Mouse (Mus musculus) hindbrain, embryonic 14.5 days (tissue): ENCODE data around the gene Has1. TPM values are rescaled to one million over a fixed set of nuclear protein-coding genes. Genes with fewer than 3 reads are reported as not detected.
A peak's percentile ranks its signal among the peaks of the same experiment; 100 is the strongest.

Source experiments
- ATAC-seq: fragments of 200-750 bp; cut with Nextera tagmentation; 2 replicates; pipeline ENCODE4 v1.8.0; 2017; ENCODE audit warnings: moderate number of reproducible peaks, mild to moderate bottlenecking, moderate TSS enrichment, moderate library complexity; ENCODE audit not compliant: low FRiP score
- DNase-seq: peaks from one replicate; pipeline ENCODE4 v3.0.0-alpha.2; 2015; ENCODE audit warnings: low spot score
- H3K27ac ChIP-seq: fragments of 300-500 bp; sonication (generic); 2 replicates; pipeline ENCODE4 v1.5.1; 2014; ENCODE audit warnings: mild to moderate bottlenecking, moderate library complexity
- H3K27me3 ChIP-seq: fragments of 300-500 bp; sonication (generic); 2 replicates; pipeline ENCODE4 v1.6.1; 2014; ENCODE audit warnings: mild to moderate bottlenecking, low read length, mixed read lengths; ENCODE audit not compliant: control insufficient read depth, insufficient read depth
- H3K36me3 ChIP-seq: fragments of 300-500 bp; sonication (generic); replicated peaks from 2 replicates; pipeline ENCODE4 v1.6.1; 2014; ENCODE audit not compliant: control insufficient read depth, insufficient read depth
- H3K4me1 ChIP-seq: fragments of 300-500 bp; sonication (generic); replicated peaks from 2 replicates; pipeline ENCODE4 v1.6.1; 2014; ENCODE audit warnings: antibody characterized with exemption, low read length, mixed read lengths; ENCODE audit not compliant: control insufficient read depth, insufficient read depth
- H3K4me2 ChIP-seq: fragments of 300-500 bp; sonication (generic); replicated peaks from 2 replicates; pipeline ENCODE4 v1.6.1; 2014; ENCODE audit warnings: mild to moderate bottlenecking, moderate library complexity
- H3K4me3 ChIP-seq: fragments of 300-500 bp; sonication (generic); replicated peaks from 2 replicates; pipeline ENCODE4 v1.5.1; 2014; ENCODE audit warnings: mild to moderate bottlenecking, low read length
- H3K9ac ChIP-seq: fragments of 300-500 bp; sonication (generic); 2 replicates; pipeline ENCODE4 v1.6.1; 2014
- H3K9me3 ChIP-seq: fragments of 300-500 bp; sonication (generic); 2 replicates; pipeline ENCODE4 v1.6.1; 2016; ENCODE audit warnings: low read length; ENCODE audit not compliant: control insufficient read depth
- WGBS: fragments of 180-500 bp; shearing (Covaris S2); extraction: QIAGEN DNeasy Blood & Tissue Kit; methylation state at CpG from one replicate; pipeline ENCODE4 v1.1.7; 2014; 5-methylcytosine and 5-hydroxymethylcytosine counted together
- polyA plus RNA-seq: library from polyadenylated mRNA; unstranded; fragments of >200 nt; fragmentation: Nextera tagmentation; extraction: Ambion mirVana; gene quantifications from 2 replicates; pipeline ENCODE4 v1.2.1, GENCODE M21; 2014

The Has1 gene
- polyA plus RNA-seq, 1 experiment from 2014 or later: 1.8 TPM

GRCm38 (mm10) chr17:17834896-17835295, 20.1 kb downstream of the Has1 start:
- Histone ChIP-seq H3K4me3 (no peak overlapping the region), H3K4me2 (no peak overlapping the region), H3K27ac (no peak overlapping the region), H3K9ac (no peak overlapping the region), H3K27me3 (no peaks in the 10 kb centered on the region), H3K9me3 (no peaks in the 10 kb centered on the region), H3K36me3 (peaks cover 34% of the 10 kb centered on the region; the same call in 1 of the 2 replicates), H3K4me1 (peaks cover 75% of the 10 kb centered on the region)
- WGBS: 13% methylated on average over 1 of the region's 1 CpGs
- ATAC-seq (no peak), DNase-seq (no peak)

- 75% methylated on average over 7 of the region's 7 CpGs for WGBS
- Histone ChIP-seq H3K4me1 (peaks cover 51% of the 10 kb centered on the region), H3K9me3 (no peaks in the 10 kb centered on the region), H3K4me2 (peak overlapping the region; percentile 73), H3K9ac (peak overlapping the region; percentile 98), H3K36me3 (peaks cover 22% of the 10 kb centered on the region; the same call in 1 of the 2 replicates), H3K27ac (no peak overlapping the region), H3K27me3 (no peaks in the 10 kb centered on the region), H3K4me3 (peak overlapping the region; percentile 83)
- DNase-seq (no peak), ATAC-seq (no peak)
Observed at GRCm38 (mm10) chr17:17830731-17831130, 24.3 kb downstream of the Has1 start.

DNA sequence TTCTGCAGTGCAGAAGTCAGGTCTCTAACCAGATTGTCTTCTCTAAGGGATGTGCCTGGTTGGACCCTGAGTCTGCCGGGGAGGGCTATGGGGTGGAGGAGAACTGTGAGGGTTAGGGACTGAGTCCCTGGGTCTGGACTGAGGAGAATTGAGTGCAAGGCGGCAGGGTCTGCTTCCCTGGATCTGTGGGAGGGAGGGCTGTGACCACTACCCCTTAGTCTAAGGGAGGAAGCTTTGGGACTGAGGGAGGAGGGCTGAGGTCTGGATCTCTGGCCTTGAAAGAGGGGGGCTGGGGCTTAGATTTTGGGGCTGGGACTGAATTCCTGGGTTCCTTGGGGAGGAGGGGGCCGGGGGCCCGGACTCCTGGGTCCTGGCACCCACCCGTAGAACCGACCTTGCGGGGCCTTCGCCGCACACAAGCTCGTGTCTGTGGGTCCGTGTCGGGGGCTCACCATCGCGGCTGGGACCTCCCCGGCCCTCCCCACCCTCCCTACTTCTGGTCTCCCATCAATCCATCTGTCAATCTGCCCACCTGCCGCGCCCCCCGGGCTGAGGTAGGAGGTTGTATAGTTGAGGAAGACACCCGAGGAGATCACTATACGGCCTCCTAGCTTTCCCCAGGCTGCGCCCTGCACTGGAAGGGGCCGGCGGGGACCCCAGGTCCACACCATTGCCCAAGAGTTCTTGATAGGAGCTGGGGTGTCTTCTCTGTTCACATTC, 25.0 kb downstream of the Has1 start:
- peaks cover 22% of the 10 kb centered on the region; the same call in 1 of the 2 replicates for H3K36me3 ChIP-seq
- H3K27me3 ChIP-seq: no peaks in the 10 kb centered on the region
- peak overlapping the region; percentile 100 for H3K27ac ChIP-seq
- H3K4me2 ChIP-seq: peak overlapping the region; percentile 73
- no peak for DNase-seq
- peak overlapping the region; percentile 98 for H3K9ac ChIP-seq
- no peak for ATAC-seq
- no peaks in the 10 kb centered on the region for H3K9me3 ChIP-seq
- H3K4me3 ChIP-seq: peak overlapping the region; percentile 83
- peaks cover 47% of the 10 kb centered on the region for H3K4me1 ChIP-seq
- 56% methylated on average over 17 of the region's 23 CpGs for WGBS

DNA sequence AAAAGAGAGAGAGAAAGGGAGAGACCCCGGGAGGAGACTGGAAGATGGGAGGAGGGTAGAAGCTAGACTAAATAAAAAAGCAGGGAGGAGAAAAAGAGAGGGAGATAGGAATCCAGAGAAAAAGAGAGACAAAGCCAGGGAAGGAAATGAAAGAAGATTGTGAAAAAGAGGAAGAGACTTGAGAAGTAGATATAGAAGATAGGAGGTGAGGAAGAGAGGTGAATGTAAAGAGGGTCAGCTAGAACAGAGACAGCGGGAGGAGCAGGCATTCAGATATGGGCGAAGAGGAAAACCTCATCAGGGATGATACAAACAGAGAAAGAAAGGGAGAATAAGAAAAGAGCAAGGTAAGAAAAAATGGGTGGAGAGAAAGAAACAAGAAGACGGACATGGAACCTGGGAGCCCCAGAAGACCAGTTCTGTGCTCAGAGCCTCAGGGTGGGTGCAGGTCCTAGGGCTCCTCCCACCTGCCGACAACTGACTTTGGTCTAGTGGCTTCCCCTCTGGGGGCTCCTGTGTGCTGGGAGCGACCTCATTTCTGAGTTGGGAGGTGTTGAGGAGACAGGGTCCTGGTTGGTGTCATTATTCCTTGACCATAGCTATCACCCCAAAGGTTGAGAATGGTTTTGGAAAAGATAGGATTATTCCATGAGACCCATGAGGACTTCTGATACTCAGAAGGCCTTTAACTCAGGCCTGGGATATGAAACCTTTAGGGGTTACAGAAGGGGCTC, 25.8 kb downstream of the Has1 start:
- no peak for DNase-seq
- ATAC-seq: no peak

GRCm38 (mm10) chr17:17828191-17828981, 26.6 kb downstream of the Has1 start:
- ATAC-seq (peak; percentile 53), DNase-seq (peak; percentile 70)
- WGBS: 0% methylated on average over 9 of the region's 15 CpGs
- peaks cover 17% of the 10 kb centered on the region; the same call in 1 of the 2 replicates for H3K36me3 ChIP-seq
- peak overlapping the region; percentile 100 for H3K27ac ChIP-seq
- peaks cover 34% of the 10 kb centered on the region for H3K4me1 ChIP-seq
- H3K4me2 ChIP-seq: peak overlapping the region; percentile 73
- peak overlapping the region; percentile 83 for H3K4me3 ChIP-seq
- H3K27me3 ChIP-seq: no peaks in the 10 kb centered on the region
- peak overlapping the region; percentile 98 for H3K9ac ChIP-seq
- H3K9me3 ChIP-seq: no peaks in the 10 kb centered on the region

More for the DNA sequence above, 25.8 kb downstream of the Has1 start:
- peaks cover 40% of the 10 kb centered on the region for H3K4me1 ChIP-seq
- no peaks in the 10 kb centered on the region for H3K9me3 ChIP-seq
- H3K27me3 ChIP-seq: no peaks in the 10 kb centered on the region
- H3K9ac ChIP-seq: peak overlapping the region; percentile 98
- H3K27ac ChIP-seq: peak overlapping the region; percentile 100
- peaks cover 22% of the 10 kb centered on the region; the same call in 1 of the 2 replicates for H3K36me3 ChIP-seq
- H3K4me2 ChIP-seq: peak overlapping the region; percentile 73
- peak overlapping the region; percentile 83 for H3K4me3 ChIP-seq
- 3% methylated on average over 6 of the region's 6 CpGs for WGBS

GRCm38 (mm10) chr17:17827658-17828190, 27.3 kb downstream of the Has1 start:
- peak overlapping the region; percentile 73 for H3K4me2 ChIP-seq
- DNase-seq: peak; percentile 63
- WGBS: 0% methylated on average over 13 of the region's 13 CpGs
- peak overlapping the region; percentile 100 for H3K27ac ChIP-seq
- H3K36me3 ChIP-seq: peaks cover 13% of the 10 kb centered on the region; the same call in 1 of the 2 replicates
- peak overlapping the region; percentile 98 for H3K9ac ChIP-seq
- peak; percentile 16 for ATAC-seq
- no peaks in the 10 kb centered on the region for H3K9me3 ChIP-seq
- H3K27me3 ChIP-seq: no peaks in the 10 kb centered on the region
- H3K4me3 ChIP-seq: peak overlapping the region; percentile 83
- peaks cover 28% of the 10 kb centered on the region for H3K4me1 ChIP-seq

DNA sequence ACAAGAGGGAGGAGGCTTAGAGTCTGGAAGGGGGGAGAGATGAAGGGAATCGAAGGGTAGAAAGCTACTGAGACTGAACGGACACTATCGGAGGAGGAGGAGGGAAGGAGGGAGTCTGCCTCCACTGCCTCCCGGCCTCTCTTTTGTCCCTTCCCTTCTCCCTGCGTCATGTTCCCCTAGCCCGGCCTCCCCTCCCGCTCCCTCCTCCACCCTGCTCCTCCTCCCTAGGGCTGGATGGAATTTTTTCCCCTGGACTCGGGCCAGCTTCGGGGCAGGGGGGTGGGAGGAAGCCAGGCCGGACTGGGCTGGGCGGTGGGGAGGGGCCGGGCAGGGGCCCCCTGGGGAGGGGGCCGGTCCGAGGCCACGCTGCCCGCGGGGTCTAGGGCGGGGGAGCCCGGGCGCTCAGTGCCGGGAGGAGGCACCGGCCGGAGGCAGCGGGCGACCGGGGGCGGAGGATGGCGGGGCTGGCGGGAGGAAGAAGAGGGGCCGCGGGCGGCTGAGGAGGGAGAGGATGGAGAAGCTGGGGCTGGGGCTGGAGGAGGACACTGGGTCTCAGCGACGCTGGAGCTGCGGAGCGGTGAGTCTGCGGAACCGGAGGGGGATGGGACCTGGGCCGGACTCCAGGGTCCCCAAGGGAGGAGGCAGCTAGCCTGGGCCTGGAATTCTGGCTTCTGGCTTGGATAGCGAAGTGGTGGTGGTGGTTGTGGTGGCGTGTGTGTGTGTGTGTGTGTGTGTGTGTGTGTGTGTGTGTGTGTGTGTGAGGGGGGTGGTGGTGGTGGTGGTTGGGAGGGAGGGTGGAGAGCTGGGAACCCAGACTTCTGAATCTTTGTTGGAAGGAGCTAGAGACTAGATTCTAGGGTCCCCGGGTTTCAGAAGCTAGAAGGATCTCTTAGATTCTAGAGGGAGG, 28.0 kb downstream of the Has1 start, which contains the start of gene Spaca6:
TSS of gene Spaca6 (plus strand) at position 408 of the 907 bp plus-strand sequence.
- Histone ChIP-seq H3K36me3 (peaks cover 7% of the 10 kb centered on the region; the same call in 1 of the 2 replicates), H3K4me3 (peak within 1 kb of the TSS; percentile 83), H3K9me3 (no peaks in the 10 kb centered on the region), H3K4me1 (peaks cover 21% of the 10 kb centered on the region), H3K4me2 (peak within 1 kb of the TSS; percentile 73), H3K9ac (peak within 1 kb of the TSS; percentile 98), H3K27me3 (no peaks in the 10 kb centered on the region), H3K27ac (peak within 1 kb of the TSS; percentile 100)
- ATAC-seq: peak; percentile 84
- peak; percentile 86 for DNase-seq
- WGBS: under 1% methylated on average over 33 of the region's 42 CpGs
